16 mouse cellular contexts compared by ENCODE assay signal in the genomic region with DNA sequence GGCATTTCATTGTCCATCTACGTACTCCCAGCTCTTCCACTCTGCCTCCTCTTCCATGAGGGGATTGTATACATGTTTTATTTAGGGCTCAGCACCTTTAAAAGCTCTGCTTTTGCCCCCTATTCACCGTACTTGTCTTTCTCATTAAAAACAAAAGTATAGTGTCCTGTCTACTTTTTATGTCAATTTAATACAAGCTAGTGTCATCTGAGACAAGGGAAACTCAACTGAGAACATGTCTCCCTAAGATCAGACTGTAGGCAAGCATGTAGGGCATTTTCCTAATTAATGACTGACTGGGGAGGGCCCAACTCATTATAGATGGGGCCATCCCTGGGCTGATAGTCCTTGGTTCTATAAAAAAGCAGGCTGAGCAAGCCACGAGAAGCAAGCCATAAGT.
"Had no signal": no experiment of that assay in that cellular context is flagged by ENCODE, and none has a peak within 500 bp of the region (broad histone marks: within the 10 kb centered on the region; RNA-seq: fewer than 3 reads in every experiment).

No protein-coding gene starts in this region.

- DNase-seq: heart, postnatal 10 days; heart, postnatal 14 days; heart, postnatal 36 days; heart, postnatal 4 days; kidney, adult 11 months; kidney, adult 18-20 months; kidney, adult 2 months; kidney, adult 8-10 months; kidney, adult 9 months; kidney, postnatal 10 days; kidney, postnatal 14 days; kidney, postnatal 25 days; kidney, postnatal 36 days; kidney, postnatal 4 days; layer of hippocampus, adult 9-11 months; layer of hippocampus, postnatal 36 days had no signal
